Mouse (Mus musculus): ENCODE data around the gene Epm2aip1. TPM values are rescaled to one million over a fixed set of nuclear protein-coding genes. Genes with fewer than 3 reads are reported as not detected.

Epm2aip1 gene
- total RNA-seq, 4 experiments from 2014 or later: 70.6 to 89.2 (median 80.9) TPM

Other genes starting within 250 kb of the Epm2aip1 start
- gene Ccrl2, start 214.4 kb upstream of the Epm2aip1 start, total RNA-seq (2022): 1 to 10 TPM in 2 of 4 experiments, under 1 TPM in 2; 0.62 to 4.0 (median 1.2) TPM
- gene Lrrfip2, start 154.3 kb upstream of the Epm2aip1 start, total RNA-seq (2022): 10 to 100 TPM; 34.6 to 46.1 (median 40.6) TPM
- 10 to 100 TPM; 13.5 to 18.4 (median 15.3) TPM for gene Mlh1, start 138 bp upstream of the Epm2aip1 start, total RNA-seq (2022)
- 100 to 1,000 TPM; 194 to 269 (median 224) TPM for gene Trank1, start 39.8 kb downstream of the Epm2aip1 start, total RNA-seq (2022)
- 10 to 100 TPM; 13.6 to 17.0 (median 14.9) TPM for gene Dclk3, start 167.2 kb downstream of the Epm2aip1 start, total RNA-seq (2022)